Mouse (Mus musculus) cerebellum, postnatal 25 days (tissue): ENCODE measurements around the gene Esr2.
"Not testable (repeated sequence)": the region's sequence is repeated elsewhere in the genome, so short reads cannot be mapped to it uniquely, and the experiment has no call there.

Source experiments
- DNase-seq, 2 experiments: peaks; one replicate each; pipeline ENCODE4 v3.0.0; 2021; ENCODE audit warnings: mixed read lengths in 2 of 2

Gene Esr2

DNA sequence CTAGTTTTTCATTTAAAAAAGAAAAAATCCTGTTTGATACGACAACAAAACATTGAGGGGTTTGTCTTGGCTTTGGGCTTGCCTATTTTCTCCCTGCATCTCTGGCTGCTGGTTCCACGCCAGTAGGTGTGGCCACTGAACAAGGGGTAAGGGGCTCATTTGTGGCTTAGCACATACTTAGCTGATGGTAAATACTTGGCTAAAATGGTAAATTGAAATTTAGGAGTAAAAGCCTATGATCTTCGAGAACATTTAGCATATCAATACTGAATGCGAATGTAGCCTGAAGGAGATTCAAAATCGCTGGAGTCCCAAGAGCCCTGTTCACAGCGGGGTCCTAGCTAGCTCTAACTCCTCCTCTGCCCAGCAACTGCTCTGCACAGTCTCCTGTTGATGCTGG lies 40.4 kb downstream of the Esr2 start:
- DNase-seq, result no peak

DNA sequence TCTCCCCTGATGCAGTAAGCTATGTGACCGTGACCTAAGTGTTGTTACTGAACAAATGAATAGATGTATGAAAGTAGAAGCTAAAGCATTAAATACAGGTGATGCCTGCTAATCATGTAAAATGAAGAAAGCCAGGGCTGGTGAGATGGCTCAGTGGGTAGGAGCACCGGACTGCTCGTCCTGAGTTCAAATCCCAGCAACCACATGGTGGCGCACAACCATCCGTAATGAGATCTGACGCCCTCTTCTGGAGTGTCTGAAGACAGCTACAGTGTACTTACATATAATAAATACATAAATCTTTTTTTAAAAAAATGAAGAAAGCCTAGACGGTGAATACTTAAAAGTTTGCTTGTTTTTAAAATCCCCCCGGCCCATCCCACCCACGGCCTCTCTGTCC lies 44.0 kb downstream of the Esr2 start:
- DNase-seq, result not testable (repeated sequence)

GRCm38 (mm10) chr12:76132591-76132990 lies 44.5 kb downstream of the Esr2 start:
- no peak for DNase-seq

- DNase-seq, result no peak
These were observed 46.2 kb downstream of the Esr2 start for GRCm38 (mm10) chr12:76130891-76131290.

DNA sequence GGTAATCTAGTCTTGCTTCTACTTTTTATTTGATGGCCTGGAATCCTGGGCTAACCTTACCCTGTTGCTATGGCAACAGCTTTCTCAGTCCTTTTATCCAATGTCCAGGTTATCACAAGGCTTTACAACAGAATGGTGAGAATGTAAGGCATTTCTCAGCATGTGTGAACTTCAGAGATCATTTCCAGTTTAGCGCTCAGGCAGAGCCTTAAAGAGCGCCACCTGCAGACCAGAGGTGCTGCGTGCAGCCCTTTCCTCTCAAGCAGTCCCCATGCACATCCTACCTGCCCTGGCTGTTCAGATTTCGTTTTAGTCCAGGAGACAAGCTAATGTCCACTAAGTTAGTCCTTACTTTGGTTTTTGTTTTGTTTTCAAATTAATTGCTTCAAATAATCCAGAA lies 46.8 kb downstream of the Esr2 start:
- peak; percentile 79 to 88 for DNase-seq

DNA sequence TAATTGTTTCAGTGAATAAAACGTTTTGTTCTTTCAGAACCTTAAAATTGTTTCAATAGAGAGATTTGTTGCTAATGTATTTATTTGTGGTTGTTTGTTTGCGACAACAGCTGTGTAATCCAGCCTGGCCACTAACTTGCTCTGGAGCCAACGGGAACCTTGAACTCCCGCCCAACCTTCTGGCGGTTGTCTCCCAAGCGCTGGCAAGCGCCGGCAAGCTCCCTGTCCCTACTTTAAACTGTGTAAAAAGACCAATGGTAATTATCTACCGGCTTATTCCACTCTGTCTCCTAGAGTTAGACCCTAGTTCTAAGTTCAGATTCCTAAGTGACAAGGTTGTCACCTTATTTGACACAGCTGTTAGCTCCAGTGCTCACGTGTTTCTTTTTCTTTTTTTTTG lies 48.2 kb downstream of the Esr2 start:
- peak; percentile 66 to 79 for DNase-seq

- no peak for DNase-seq
These were observed 48.8 kb downstream of the Esr2 start for GRCm38 (mm10) chr12:76128306-76128705.

DNA sequence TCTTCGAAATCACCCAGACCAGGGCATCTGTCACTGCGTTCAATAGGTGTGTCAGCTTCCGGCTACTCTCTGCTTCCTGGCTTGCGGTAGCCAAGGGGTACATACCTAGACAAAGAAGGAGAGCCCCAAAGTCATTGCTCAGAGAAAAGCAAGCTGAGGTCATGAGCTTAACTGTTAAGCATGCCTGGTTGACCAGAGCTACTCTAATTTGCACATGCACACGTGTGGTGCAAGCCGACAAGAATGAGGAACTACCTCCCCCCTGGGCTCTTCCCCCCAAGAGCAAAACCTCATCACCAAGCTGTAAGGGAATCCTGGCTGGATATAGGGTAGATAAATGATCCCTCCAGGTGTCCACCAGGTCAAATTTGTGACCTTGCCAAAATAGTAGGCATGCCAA lies 53.8 kb downstream of the Esr2 start:
- no peak for DNase-seq

DNA sequence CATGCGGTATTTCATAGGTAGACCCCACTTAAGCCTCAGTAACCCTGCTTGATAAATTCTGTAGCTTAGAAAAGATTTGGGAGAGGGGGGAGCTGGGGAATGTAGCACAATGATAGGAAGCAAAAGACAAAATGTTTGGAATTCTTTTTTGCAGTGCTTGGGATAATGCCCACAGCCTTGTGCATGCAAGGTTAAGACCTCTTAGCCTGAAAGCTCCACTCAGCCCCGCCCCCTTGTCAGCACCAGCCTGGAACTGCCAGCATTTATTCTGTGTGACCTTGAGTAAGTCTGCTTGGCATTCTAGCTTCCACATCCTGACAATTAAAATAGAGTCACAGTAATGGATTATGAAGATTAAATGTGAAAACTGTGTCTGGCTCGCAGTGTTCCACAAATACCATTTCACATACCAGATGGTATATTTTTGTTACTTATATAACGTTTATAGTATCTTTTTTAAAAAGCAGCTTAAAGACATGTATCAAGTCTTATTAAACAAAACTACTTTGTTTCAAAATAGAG lies 59.4 kb downstream of the Esr2 start:
- no peak for DNase-seq

DNA sequence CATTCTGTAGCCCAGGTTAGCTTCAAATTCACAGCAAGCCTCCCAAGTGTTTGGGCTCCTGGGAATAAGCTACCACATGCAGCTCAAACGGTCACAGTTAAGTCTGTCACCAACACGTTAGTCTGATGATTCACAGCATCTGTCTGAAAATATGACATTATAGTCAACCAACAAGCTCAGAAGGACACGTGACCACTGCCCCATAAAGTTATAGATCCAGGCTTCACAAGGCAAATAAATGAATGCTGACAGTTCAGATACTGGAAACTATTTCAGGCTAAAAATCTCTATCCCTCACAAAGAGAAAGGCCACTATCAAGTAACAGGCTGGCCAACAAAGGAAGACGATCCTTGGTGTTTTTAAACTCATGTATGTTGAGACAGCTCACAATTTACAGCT lies 60.5 kb downstream of the Esr2 start:
- DNase-seq, result no peak

DNA sequence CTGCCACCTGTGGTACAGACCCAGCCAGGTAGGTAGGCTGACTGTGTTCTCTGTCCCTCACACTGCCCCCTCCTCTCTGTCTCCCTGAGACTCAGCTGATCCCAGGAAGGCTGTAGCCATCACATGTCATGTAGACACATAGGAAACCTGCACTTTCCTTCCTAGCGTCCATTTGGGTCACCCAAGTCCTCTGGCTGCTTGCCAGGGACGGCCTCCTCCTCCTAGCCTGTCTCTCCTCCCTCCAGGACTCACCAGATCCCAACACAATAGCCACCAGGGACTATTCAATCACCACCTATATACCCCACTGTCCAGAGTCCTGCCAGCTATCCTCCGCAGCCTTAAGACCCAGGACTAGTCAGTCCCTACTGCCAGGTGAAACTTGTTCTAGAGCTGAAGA lies 66.0 kb downstream of the Esr2 start:
- peak in 1 of 2 experiments; percentile 54 for DNase-seq

DNA sequence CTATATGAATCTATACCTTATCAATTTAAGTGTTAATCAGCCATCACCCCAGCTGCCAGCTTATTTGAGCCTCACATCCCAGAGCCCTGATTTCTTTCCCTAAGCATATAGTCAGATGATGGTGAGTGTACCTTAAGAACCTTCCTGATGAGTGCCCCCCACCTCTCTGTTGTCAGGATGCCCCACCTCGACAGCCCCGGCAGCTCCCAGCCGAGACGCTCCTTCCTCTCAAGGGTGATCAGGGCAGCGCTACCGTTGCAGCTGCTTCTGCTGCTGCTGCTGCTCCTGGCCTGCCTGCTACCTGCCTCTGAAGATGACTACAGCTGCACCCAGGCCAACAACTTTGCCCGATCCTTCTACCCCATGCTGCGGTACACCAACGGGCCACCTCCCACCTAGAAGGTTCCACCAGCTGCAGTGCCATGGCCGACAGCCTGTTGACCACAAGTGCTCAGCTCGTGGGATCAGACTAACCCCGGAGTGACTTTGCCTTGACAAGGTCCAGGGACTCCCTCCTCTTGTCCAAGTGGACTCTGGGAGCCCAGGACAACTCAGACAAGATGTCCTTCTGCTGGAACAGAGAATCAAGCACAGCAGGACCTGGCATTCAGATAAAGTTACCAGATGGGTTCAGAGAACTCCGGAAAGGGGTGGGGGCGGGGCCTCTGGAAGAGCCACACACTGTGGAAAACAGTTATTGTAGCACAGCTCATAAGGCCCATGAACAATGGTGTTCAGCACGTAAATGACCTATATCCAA lies 67.2 kb downstream of the Esr2 start:
- peak; percentile 80 to 88 for DNase-seq

- peak; percentile 63 to 73 for DNase-seq
These were observed 72.3 kb downstream of the Esr2 start for GRCm38 (mm10) chr12:76104596-76105351.

DNA sequence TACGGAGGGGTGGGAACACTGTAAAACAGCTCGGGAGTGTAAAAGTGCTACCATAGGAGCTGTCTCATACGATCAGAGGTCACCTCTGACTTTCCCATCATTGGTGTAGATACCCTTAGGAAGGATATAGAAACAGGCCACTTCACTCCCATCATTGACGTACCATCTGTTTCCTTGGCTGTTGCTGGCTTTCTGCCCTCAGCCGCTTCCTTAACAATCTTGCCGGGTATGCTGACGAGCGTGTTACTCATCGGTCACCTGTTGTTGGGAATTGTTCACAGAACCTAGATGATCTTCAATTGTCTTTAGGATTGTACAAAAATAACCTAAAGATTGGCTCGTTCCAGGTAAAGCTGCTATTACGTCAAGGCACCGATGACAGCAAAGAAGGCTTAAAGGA lies 74.4 kb downstream of the Esr2 start:
- peak; percentile 81 to 86 for DNase-seq

GRCm38 (mm10) chr12:76095117-76096035 lies 81.7 kb downstream of the Esr2 start:
- peak; percentile 40 to 45 for DNase-seq

DNA sequence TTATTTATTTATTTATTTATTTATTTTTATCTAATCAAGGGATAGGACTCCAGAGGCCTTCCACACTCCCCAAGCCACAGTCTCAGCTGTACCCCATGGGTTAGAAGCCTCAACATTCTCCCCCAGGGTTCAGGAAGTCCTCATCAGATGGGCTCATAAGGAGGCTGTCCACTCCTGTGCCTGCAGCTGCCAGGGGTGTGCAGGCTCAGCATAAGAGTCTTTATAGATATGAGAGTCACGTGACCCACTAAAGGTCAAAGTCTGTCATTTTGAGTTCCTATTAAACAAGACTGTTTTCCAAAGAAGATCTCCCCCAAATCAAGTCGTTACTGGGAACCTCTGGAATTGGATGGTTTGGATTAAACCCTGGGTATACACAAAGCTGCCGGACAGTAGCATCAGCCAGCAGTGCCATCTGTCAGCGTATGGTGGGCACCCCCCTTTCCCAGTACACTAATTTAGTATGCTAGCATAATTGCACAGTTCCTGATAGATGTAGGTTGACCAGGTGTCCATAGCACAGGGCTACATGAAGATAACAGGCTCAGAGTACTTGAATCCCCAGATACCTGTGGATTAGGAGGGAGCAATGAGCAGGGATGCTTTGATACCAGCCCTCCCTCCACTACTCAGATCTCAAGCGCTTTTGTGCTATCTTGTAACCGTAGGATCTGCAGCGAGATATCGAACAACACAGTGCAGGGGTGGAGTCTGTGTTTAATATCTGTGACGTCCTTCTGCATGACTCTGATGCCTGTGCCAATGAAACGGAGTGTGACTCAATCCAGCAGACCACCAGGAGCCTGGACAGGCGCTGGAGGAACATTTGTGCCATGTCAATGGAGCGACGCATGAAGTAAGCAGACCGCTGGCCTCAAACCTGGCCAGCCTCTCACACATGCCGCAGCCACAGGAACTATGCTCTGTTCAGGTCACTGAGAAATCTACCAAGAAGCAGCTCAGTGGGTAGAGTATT lies 83.2 kb downstream of the Esr2 start:
- DNase-seq, result no peak

DNA sequence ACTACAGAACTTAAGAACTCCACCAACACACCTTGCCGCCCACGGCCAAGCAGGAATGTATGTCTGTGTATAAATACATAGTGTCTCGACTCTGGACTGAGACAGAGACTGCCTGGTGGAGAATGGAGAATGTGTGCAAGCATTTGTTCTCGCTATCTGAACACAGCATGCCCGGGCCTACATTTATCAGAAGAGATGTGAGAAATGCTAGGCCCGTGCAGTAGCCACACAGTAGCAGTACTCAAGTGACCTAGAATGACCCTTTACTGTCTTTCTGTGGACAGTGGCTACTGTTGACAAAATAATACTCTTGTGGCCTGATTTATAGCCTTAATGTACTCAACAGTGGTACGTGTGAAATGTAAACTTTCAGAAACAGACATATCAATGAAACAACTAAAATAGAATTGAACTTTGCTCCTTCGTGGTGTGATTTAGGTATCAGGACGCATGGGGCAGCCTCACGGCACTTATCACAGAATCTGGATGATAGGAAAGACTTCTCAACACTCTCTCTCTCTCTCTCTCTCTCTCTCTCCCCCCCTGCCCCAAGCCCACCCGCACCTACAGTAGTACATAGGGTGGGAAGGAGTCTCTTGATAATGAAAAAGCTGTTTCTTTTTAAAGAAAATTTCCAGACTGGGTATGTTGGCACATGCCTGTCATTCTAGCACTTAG lies 84.1 kb downstream of the Esr2 start:
- DNase-seq, result no peak

DNA sequence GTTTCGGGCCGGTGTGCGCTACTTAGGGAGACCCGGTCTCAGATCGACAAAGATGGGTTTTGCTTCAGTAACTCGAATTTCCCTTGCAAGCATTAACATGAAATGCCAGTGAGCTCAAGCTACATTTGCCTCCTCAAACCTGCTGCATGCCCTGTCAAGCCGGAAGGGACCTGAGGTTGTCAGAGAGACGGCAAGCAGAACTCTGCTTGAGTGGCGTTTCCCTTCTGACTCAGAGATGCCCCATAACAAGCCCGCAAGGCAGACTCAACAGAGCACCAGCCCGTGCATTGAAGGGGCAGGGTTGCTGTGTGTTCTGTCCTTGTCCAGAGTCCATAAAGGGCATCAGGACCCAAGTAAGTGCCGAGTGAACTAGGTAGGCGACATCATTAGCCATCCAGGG lies 90.0 kb downstream of the Esr2 start:
- DNase-seq, result no peak

DNA sequence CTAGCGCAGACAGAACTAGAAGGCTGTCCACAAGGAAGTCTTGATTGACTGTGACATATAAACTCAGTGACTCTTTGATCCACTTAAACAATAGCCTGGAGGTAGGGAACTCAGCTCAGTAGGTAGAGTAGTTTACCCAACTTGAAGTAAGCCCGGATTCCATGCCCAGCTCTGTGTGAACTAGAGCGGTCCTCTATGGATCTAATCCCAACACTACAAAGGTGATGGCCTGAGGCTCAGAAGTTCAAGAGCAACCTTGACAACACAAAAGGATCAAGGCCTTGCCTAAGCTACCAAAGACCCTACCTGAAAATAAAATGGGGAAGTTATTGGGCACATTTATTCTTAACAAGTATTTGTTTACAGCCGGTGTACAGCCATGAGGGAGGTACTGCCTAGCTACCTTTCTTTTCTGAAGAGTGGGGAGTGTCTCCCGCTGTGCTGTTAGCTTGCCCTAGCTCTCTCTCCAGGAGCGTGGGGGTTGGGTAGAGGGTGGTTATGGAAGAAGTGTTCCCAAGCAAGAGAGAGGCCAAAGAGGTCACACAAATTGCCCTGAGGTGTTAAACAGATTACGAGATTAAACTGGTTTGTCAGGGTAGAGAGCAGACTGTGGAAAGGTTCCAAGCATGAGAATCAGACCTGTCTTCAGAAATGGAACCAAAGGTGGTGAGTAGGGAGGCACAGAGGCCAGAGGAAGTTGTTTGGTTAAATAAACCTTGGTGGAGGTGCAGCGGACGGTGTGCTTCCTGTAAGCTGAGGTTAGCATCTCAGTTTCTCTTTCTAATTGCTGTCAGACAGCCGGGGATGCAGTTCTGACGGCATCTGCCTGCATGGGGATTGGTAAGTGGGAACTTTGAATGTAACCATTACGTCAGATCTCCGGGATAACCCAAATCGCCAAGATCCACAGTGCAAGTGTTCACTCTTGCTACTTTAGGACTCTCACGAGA lies 90.8 kb downstream of the Esr2 start:
- no peak for DNase-seq

DNA sequence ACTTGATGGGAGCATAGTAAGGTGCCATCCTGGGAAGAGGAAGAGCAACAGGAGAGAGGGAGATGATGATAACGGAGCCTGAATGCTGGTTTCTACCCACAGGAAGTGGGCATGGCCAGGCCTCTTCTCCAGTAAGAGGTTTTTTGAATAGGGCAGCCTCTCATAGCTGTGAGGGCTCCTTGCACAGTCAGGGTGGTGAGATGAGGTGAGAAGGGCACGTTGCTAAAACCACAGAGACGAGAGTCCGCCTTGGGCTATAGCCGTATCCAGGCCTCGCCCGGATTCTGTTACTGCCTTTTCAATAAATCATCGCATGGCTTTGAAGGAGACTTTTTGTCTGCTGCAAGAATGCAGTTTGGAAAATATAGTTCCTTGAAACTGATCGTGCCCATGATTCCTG lies 92.0 kb downstream of the Esr2 start:
- no peak for DNase-seq
